Mouse (Mus musculus): ENCODE measurements around the gene Galnt18. TPM values are rescaled to one million over a fixed set of nuclear protein-coding genes. Genes with fewer than 3 reads are reported as not detected.

Gene Galnt18
- total RNA-seq, 2 experiments from 2014 or later: 47.0 to 52.4 TPM

DNA sequence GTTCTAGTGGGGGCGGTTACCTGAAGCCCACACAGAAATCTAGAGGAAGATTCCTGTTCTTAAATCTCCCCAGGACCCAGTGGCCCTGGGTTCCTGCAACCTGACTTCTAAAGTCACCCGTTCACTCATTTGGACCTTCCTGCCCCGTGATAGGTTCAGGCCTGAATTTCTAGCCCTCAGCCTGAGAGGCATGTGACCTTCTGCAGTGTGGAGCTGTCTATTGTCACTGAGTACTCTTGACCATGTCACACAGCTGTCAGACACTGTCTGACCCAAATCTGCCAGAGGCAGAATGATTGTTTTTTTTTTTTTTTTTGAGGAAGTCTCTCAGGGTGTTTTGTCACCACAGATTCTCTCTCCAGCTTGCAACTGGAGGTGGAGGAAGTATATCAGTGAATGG lies 103.3 kb downstream of the Galnt18 start:
- intact Hi-C loops (cut with DNase I): no loop called here
- DNase-seq (ENCODE audit: extremely low spot score in 1 of 2, low spot score in 2 of 2): no peak

DNA sequence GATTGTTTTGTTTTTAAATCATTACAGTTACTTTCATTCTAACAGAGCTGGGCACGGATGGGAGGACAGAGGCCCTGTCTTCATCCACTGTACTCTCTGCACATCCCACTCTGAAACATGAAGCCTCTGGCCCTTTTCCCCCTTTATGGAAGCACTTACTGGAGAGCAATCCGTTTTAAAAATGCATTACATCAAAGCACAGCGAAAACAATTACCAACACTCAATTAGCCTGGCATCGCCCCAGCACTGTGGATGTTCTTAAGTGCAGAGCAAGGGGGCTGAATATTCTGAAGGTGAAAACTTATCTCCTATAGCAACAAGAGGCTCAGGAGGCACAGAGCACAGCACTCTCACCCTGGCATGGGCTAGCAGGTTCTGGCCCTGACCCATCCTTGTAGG lies 107.3 kb downstream of the Galnt18 start:
- intact Hi-C loops (cut with DNase I): no loop called here
- DNase-seq (ENCODE audit: extremely low spot score in 1 of 2, low spot score in 2 of 2): no peak

DNA sequence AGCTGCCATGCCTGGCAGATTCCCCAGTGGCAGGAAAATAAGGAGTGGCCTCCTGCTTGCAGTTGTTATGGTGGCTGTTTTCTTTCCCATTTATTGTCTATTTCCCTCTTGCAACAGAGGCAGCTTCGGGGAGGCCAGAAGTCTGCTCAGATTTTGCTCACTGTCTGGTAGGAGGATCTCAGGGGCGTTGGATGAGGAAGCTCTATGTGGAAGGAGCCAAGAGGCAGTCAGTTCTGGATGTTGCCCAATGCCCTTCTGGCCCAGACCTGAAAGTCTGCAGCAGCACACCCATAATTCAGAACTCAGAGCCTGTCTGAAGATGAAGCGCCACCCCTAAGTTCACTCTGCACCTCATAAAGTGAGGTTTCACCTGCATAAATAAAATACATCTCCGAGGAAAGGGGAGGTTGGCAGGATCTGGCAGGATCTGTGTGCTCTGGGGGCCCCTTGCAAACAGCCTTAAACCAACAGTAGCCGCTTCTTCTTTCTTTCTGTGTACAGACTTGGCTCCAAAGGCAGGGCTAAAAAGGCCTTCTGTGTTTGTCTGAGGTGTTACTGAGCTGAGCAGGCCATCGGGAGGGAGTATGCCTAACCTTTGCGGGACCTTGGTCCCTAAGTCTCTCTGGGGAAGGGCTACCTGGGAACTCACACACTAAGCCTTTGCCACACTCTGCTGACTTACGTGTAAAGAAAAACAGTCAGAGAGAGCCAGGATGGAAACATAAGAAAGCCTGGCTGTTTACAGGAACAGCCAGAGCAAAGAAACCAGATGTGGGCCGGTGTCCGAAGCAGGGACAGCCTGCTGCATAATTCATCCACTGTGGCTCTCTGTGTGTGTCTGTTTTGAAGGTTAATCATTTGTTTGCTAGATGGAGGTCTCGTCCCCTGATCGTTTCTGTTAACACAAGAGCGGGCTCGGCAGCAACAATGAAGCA lies 116.4 kb downstream of the Galnt18 start:
- intact Hi-C loops (cut with DNase I): no loop called here
- DNase-seq (ENCODE audit: extremely low spot score in 1 of 2, low spot score in 2 of 2): no peak

GRCm38 (mm10) chr7:111658579-111658978 lies 121.2 kb downstream of the Galnt18 start:
- intact Hi-C loops (cut with DNase I): no loop called here

GRCm38 (mm10) chr7:111655002-111655401 lies 124.8 kb downstream of the Galnt18 start:
- intact Hi-C loops (cut with DNase I): no loop called here
- DNase-seq (ENCODE audit: extremely low spot score in 1 of 2, low spot score in 2 of 2): no peak

More at GRCm38 (mm10) chr7:111658579-111658978, 121.2 kb downstream of the Galnt18 start:
- DNase-seq (ENCODE audit: extremely low spot score in 1 of 2, low spot score in 2 of 2): no peak

DNA sequence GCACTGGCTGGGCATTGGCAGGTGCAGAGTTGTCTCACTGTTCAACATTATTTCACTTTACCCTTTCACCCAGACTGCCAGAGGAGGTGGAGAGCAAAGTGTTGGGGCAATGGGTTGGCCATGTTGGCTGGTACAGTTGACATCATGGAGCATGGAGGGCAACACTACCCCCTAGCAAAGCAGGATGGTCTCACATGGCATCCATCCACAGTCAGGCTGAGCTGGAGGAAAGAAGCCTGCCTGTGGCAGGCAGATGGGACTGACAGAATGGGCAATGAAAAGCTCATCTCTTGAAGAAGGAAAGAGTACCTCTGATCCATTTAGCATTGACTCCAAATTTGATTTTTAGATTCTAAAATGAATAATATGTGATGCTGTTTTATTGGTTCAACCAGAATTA lies 125.3 kb downstream of the Galnt18 start:
- DNase-seq (ENCODE audit: extremely low spot score in 1 of 2, low spot score in 2 of 2): no peak
- intact Hi-C loops (cut with DNase I): no loop called here

GRCm38 (mm10) chr7:111644362-111644761 lies 135.4 kb downstream of the Galnt18 start:
- no peak for DNase-seq (ENCODE audit: extremely low spot score in 1 of 2, low spot score in 2 of 2)
- intact Hi-C loops (cut with DNase I): no loop called here

DNA sequence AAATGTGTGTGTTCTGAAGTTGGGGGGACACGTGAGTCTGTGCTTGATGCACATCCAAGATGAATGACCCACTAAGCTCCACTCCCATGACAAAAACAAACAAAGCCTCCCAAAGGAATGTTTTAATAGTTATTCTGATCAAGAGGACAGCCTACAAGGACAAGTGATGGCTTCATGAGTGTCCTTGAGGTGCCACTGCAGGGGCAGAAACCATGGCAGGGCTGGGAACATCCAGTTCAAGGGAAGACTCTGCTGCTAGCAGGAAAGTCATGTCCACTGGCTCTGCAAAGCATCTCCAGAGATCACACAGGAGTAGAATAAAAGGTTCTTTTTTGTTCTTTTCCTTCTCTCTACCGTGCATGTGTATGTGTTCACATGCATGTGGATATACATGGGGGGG lies 140.9 kb downstream of the Galnt18 start:
- intact Hi-C loops (cut with DNase I): no loop called here
- DNase-seq (ENCODE audit: extremely low spot score in 1 of 2, low spot score in 2 of 2): no peak

DNA sequence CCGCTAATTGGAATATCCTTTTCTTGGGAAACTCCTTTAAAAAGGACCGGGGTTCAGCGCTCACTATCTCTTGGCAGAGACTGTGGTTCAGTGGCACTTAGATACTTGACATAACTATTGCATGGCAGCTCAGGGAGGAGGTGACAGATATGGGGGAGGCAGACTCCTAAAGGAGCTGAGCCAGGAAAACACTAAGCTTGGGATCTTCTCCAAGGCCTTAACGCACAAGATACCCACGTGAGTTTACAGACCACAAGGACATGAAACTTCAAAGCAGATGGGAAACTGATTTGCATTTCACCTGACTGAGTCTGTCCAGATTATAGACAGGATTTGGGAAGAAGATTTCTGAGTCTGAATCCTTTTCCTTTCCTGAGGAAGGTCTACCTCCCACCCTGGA lies 141.3 kb downstream of the Galnt18 start:
- DNase-seq (ENCODE audit: extremely low spot score in 1 of 2, low spot score in 2 of 2): no peak
- intact Hi-C loops (cut with DNase I): no loop called here

DNA sequence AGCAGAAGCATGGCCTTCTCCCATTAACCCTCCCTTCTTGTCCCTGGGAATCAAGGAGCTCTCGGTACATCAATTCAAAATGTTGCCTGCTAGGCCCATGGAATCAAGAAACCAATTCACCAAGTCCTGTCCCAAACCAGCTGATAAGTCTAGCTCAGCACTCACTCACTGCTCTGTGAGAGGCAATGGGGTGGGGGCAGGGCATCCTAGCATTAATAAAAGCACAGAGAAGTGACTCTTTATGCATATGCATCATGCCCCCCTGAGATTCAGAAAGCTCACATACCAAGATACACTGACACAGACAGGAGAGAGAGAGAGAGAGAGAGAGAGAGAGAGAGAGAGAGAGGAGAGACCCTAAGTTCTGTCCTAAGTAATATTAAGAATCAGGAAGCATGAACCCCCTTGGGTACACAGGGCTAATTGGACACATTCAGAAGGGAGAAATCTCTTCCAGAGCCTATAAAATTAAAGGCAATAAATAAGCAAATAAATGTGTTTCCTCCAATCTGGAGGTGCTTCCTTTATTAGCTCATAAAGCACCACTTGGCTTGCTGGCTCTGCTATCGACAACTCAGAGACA lies 141.8 kb downstream of the Galnt18 start:
- intact Hi-C loops (cut with DNase I): no loop called here
- no peak for DNase-seq (ENCODE audit: extremely low spot score in 1 of 2, low spot score in 2 of 2)

DNA sequence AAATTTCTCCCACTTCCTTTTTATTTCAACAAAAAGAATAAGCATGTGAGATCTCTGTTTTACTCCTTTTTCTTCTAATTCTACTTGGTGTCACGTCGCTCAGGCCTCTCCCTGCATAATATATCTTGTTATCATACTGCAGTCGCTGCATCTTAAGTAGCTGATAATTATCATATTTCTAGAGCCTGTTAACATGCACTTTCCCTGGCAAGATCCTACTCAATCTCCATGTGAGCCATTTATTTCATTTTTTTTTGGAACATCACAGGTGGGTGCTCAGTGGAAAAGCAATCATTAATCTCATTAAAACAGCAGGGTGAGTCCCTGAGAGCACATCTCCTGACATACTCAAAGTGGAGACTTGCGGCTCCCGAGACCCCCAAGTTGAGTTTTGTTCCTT lies 143.3 kb downstream of the Galnt18 start:
- DNase-seq (ENCODE audit: extremely low spot score in 1 of 2, low spot score in 2 of 2): no peak
- intact Hi-C loops (cut with DNase I): no loop called here

GRCm38 (mm10) chr7:111631265-111631664 lies 148.5 kb downstream of the Galnt18 start:
- no peak for DNase-seq (ENCODE audit: extremely low spot score in 1 of 2, low spot score in 2 of 2)
- intact Hi-C loops (cut with DNase I): no loop called here

- intact Hi-C loops (cut with DNase I): no loop called here
These were observed 153.5 kb downstream of the Galnt18 start for GRCm38 (mm10) chr7:111626232-111626631.

GRCm38 (mm10) chr7:111625736-111626135 lies 154.0 kb downstream of the Galnt18 start:
- intact Hi-C loops (cut with DNase I): no loop called here
- DNase-seq (ENCODE audit: extremely low spot score in 1 of 2, low spot score in 2 of 2): no peak

More at GRCm38 (mm10) chr7:111626232-111626631, 153.5 kb downstream of the Galnt18 start:
- no peak for DNase-seq (ENCODE audit: extremely low spot score in 1 of 2, low spot score in 2 of 2)

DNA sequence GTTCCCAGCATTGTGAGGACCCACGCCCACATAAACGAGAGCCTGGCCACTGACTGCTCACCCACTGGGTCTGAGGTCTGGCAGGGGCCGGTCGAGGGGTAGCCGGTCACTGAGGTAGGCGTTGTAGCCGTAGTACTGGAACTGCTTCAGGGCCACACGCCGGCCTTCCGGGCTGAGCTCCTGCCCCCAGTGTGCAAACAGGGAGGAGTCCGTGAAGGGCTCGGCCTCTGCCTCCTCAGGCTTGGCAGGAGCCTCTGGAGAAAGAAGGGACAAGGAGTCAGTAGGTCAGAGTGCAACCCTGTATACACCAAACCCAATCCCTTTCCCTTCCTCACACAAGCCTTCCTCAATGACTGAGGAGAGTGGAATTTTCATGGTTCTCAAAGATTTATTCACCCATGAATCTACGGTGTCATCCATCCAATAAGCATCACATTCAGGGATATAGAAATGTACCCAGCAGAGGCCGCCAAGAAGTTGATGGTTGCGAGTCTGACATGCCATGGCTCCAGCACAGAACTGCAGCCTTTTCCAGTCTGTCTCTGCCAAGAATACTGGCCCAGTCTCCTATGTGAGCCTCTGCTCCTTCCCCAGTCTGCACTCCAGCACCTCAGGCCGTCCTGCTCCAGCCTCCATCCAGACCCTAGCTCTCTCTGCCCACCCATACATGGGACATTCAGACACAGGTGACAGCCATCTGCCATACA lies 163.4 kb downstream of the Galnt18 start:
- peak in 1 of 2 experiments; percentile 26 for DNase-seq (ENCODE audit: extremely low spot score in 1 of 2, low spot score in 2 of 2)
- intact Hi-C loops (cut with DNase I): no loop called here

DNA sequence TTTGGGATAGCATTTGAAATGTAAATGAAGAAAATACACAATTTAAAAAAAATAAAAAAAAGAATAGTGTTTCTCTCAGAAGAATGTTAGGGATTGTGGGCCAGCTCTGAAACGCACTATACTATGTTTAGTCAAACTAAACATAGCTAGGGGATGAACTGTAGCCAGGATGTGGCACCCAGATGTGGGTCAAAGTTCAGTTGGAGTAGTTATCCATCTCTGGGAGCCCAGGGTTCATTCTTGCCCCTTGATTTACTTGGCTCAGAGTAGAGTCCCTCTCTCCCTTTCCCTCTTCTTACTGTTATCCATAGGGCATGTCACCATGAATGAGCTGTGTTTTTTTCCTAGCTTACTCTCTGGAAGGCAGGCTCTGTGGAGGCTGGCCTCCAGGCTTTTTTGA lies 165.3 kb downstream of the Galnt18 start:
- intact Hi-C loops (cut with DNase I): no loop called here
- no peak for DNase-seq (ENCODE audit: extremely low spot score in 1 of 2, low spot score in 2 of 2)

DNA sequence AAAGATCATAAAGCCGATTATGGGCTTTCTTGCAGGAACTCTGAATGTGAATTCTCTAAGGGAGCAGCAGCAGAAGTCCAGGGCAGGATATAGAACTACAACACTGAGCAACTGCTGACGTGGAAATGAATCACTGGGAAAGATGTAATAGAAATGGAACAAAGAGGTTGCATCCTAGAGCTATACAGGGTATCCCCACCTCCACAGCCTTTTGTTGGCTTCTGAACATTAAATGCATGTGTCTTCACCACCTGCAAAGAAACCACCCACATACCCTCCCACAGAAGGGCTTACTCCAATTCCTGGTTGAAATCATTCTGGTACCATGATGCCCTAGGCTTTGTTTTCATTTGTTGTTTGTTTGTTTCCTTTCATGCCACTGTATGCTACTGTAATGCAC lies 172.3 kb downstream of the Galnt18 start:
- intact Hi-C loops (cut with DNase I): no loop called here
- no peak for DNase-seq (ENCODE audit: extremely low spot score in 1 of 2, low spot score in 2 of 2)

- intact Hi-C loops (cut with DNase I): no loop called here
- no peak for DNase-seq (ENCODE audit: extremely low spot score in 1 of 2, low spot score in 2 of 2)
These were observed 173.7 kb downstream of the Galnt18 start for GRCm38 (mm10) chr7:111606091-111606490.

DNA sequence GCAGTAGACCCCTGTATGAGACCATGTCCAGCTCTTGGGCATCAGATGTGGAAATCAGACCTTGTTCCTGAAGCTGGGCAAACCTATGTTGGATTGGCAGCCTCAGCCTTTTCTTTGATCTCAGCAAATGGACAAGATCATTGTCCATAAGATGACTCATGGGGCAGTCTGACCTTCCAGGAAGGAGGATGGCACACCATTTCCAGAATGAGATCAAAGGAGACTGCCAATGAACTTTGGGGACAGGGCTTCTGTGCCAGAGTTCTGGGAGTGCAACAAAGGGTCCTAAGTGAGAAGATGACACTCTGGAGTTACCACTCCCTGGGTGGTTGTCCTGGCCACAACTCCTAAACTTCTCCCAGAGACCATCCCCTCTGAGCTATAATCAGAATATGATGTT lies 174.1 kb downstream of the Galnt18 start:
- intact Hi-C loops (cut with DNase I): no loop called here

More for the DNA sequence above, 174.1 kb downstream of the Galnt18 start:
- no peak for DNase-seq (ENCODE audit: extremely low spot score in 1 of 2, low spot score in 2 of 2)

Data from left cerebral cortex, postnatal 10 days (tissue).